Mouse (Mus musculus): Measurements from ENCODE around the gene Emc9. TPM values are rescaled to one million over a fixed set of nuclear protein-coding genes. Genes with fewer than 3 reads are reported as not detected.
A peak's percentile ranks its signal among the peaks of the same experiment; 100 is the strongest.

Emc9 gene
- polyA plus RNA-seq (2014; fragmentation: Nextera tagmentation; extraction: Ambion mirVana): 6.0 and 7.6 TPM in 2 replicates

GRCm38 (mm10) chr14:55584702-55585565 is at the start of gene Emc9:
Emc9 (minus strand) TSS chr14:55585302.
- peak within 1 kb of the TSS; percentile 45 for H3K4me3 ChIP-seq (ENCODE audit: low read depth, low read length)
- WGBS: 2% methylated on average over 43 of the region's 43 CpGs

GRCm38 (mm10) chr14:55629312-55629711 is 44.2 kb upstream of the Emc9 start:
- Histone ChIP-seq H3K27ac (ENCODE audit: low read depth, low read length) (no peak overlapping the region), H3K4me1 (ENCODE audit: control insufficient read depth, insufficient read depth, low read length) (no peaks in the 10 kb centered on the region), H3K4me3 (ENCODE audit: low read depth, low read length) (no peak overlapping the region), H3K9ac (ENCODE audit: low read length) (no peak overlapping the region), H3K9me3 (ENCODE audit: control insufficient read depth, low read length) (no peaks in the 10 kb centered on the region), H3K36me3 (ENCODE audit: control insufficient read depth, insufficient read depth, low read length) (peaks cover 33% of the 10 kb centered on the region), H3K4me2 (ENCODE audit: low read depth) (no peak overlapping the region), H3K27me3 (ENCODE audit: control insufficient read depth, insufficient read depth, low read length) (no peaks in the 10 kb centered on the region)
- ATAC-seq (ENCODE audit: insufficient read depth, low FRiP score, low TSS enrichment) (no peak), DNase-seq (ENCODE audit: low spot score) (no peak)
- 50% methylated on average over 5 of the region's 5 CpGs for WGBS

More at GRCm38 (mm10) chr14:55584702-55585565, at the start of gene Emc9:
- no peaks in the 10 kb centered on the region for H3K36me3 ChIP-seq (ENCODE audit: control insufficient read depth, insufficient read depth, low read length)
- ATAC-seq (ENCODE audit: insufficient read depth, low FRiP score, low TSS enrichment) (peak; percentile 67; the same call in 1 of the 2 replicates), DNase-seq (ENCODE audit: low spot score) (peak; percentile 48)
- H3K9me3 ChIP-seq (ENCODE audit: control insufficient read depth, low read length): no peaks in the 10 kb centered on the region
- H3K27me3 ChIP-seq (ENCODE audit: control insufficient read depth, insufficient read depth, low read length): no peaks in the 10 kb centered on the region
- H3K9ac ChIP-seq (ENCODE audit: low read length): peak within 1 kb of the TSS; percentile 54
- 0 out of 2 replicates have a peak within 1 kb of the TSS, but pooled peaks have one; percentile 17 for H3K27ac ChIP-seq (ENCODE audit: low read depth, low read length)
- H3K4me2 ChIP-seq (ENCODE audit: low read depth): peak within 1 kb of the TSS; percentile 76
- peaks cover 8% of the 10 kb centered on the region; the same call in 1 of the 2 replicates for H3K4me1 ChIP-seq (ENCODE audit: control insufficient read depth, insufficient read depth, low read length)

GRCm38 (mm10) chr14:55628077-55628827 is 43.1 kb upstream of the Emc9 start:
- 83% methylated on average over 27 of the region's 27 CpGs for WGBS
- Histone ChIP-seq H3K36me3 (ENCODE audit: control insufficient read depth, insufficient read depth, low read length) (peaks cover 29% of the 10 kb centered on the region), H3K27ac (ENCODE audit: low read depth, low read length) (no peak overlapping the region), H3K9me3 (ENCODE audit: control insufficient read depth, low read length) (no peaks in the 10 kb centered on the region), H3K9ac (ENCODE audit: low read length) (no peak overlapping the region), H3K4me2 (ENCODE audit: low read depth) (no peak overlapping the region), H3K4me3 (ENCODE audit: low read depth, low read length) (no peak overlapping the region), H3K4me1 (ENCODE audit: control insufficient read depth, insufficient read depth, low read length) (no peaks in the 10 kb centered on the region), H3K27me3 (ENCODE audit: control insufficient read depth, insufficient read depth, low read length) (no peaks in the 10 kb centered on the region)
- ATAC-seq (ENCODE audit: insufficient read depth, low FRiP score, low TSS enrichment) (no peak), DNase-seq (ENCODE audit: low spot score) (no peak)

- H3K9ac ChIP-seq (ENCODE audit: low read length): peak overlapping the region; percentile 10; the same call in 1 of the 2 replicates
- 52% methylated on average over 22 of the region's 22 CpGs for WGBS
Observed at GRCm38 (mm10) chr14:55618486-55619195, 33.5 kb upstream of the Emc9 start.

GRCm38 (mm10) chr14:55617822-55618221 is 32.7 kb upstream of the Emc9 start, which contains the start of gene Rec8:
Rec8 (plus strand) TSS chr14:55618037.
- H3K4me2 ChIP-seq (ENCODE audit: low read depth): peak within 1 kb of the TSS; percentile 37
- no peaks in the 10 kb centered on the region for H3K9me3 ChIP-seq (ENCODE audit: control insufficient read depth, low read length)
- 0 out of 2 replicates have a peak within 1 kb of the TSS, but pooled peaks have one; percentile 6 for H3K27ac ChIP-seq (ENCODE audit: low read depth, low read length)
- no peaks in the 10 kb centered on the region; the same call in 1 of the 2 replicates for H3K4me1 ChIP-seq (ENCODE audit: control insufficient read depth, insufficient read depth, low read length)
- 29% methylated on average over 21 of the region's 21 CpGs for WGBS
- peak within 1 kb of the TSS; percentile 27 for H3K4me3 ChIP-seq (ENCODE audit: low read depth, low read length)
- H3K36me3 ChIP-seq (ENCODE audit: control insufficient read depth, insufficient read depth, low read length): no peaks in the 10 kb centered on the region
- ATAC-seq (ENCODE audit: insufficient read depth, low FRiP score, low TSS enrichment): peak; percentile 81
- H3K9ac ChIP-seq (ENCODE audit: low read length): peak within 1 kb of the TSS; percentile 10; the same call in 1 of the 2 replicates
- DNase-seq (ENCODE audit: low spot score): peak; percentile 67
- H3K27me3 ChIP-seq (ENCODE audit: control insufficient read depth, insufficient read depth, low read length): no peaks in the 10 kb centered on the region

More at GRCm38 (mm10) chr14:55618486-55619195, 33.5 kb upstream of the Emc9 start:
- ATAC-seq (ENCODE audit: insufficient read depth, low FRiP score, low TSS enrichment) (no peak), DNase-seq (ENCODE audit: low spot score) (no peak)
- Histone ChIP-seq H3K36me3 (ENCODE audit: control insufficient read depth, insufficient read depth, low read length) (no peaks in the 10 kb centered on the region), H3K4me2 (ENCODE audit: low read depth) (peak overlapping the region; percentile 37), H3K27me3 (ENCODE audit: control insufficient read depth, insufficient read depth, low read length) (no peaks in the 10 kb centered on the region), H3K4me3 (ENCODE audit: low read depth, low read length) (peak overlapping the region; percentile 27), H3K9me3 (ENCODE audit: control insufficient read depth, low read length) (no peaks in the 10 kb centered on the region), H3K27ac (ENCODE audit: low read depth, low read length) (0 out of 2 replicates have a peak overlapping the region, but pooled peaks have one; percentile 6), H3K4me1 (ENCODE audit: control insufficient read depth, insufficient read depth, low read length) (no peaks in the 10 kb centered on the region; the same call in 1 of the 2 replicates)

GRCm38 (mm10) chr14:55616844-55617243 is 31.7 kb upstream of the Emc9 start:
- no peak for ATAC-seq (ENCODE audit: insufficient read depth, low FRiP score, low TSS enrichment)
- Histone ChIP-seq H3K27ac (ENCODE audit: low read depth, low read length) (no peak overlapping the region), H3K4me1 (ENCODE audit: control insufficient read depth, insufficient read depth, low read length) (no peaks in the 10 kb centered on the region; the same call in 1 of the 2 replicates), H3K4me2 (ENCODE audit: low read depth) (no peak overlapping the region), H3K9me3 (ENCODE audit: control insufficient read depth, low read length) (no peaks in the 10 kb centered on the region), H3K9ac (ENCODE audit: low read length) (no peak overlapping the region), H3K4me3 (ENCODE audit: low read depth, low read length) (no peak overlapping the region), H3K36me3 (ENCODE audit: control insufficient read depth, insufficient read depth, low read length) (no peaks in the 10 kb centered on the region), H3K27me3 (ENCODE audit: control insufficient read depth, insufficient read depth, low read length) (no peaks in the 10 kb centered on the region)
- WGBS: 93% methylated on average over 2 of the region's 2 CpGs
- DNase-seq (ENCODE audit: low spot score): no peak

- no peaks in the 10 kb centered on the region for H3K36me3 ChIP-seq (ENCODE audit: control insufficient read depth, insufficient read depth, low read length)
- no peak for ATAC-seq (ENCODE audit: insufficient read depth, low FRiP score, low TSS enrichment)
- no peak overlapping the region for H3K4me2 ChIP-seq (ENCODE audit: low read depth)
Observed at GRCm38 (mm10) chr14:55615876-55616275, 30.8 kb upstream of the Emc9 start.

More at GRCm38 (mm10) chr14:55615876-55616275, 30.8 kb upstream of the Emc9 start:
- 53% methylated on average over 2 of the region's 2 CpGs for WGBS
- no peaks in the 10 kb centered on the region for H3K9me3 ChIP-seq (ENCODE audit: control insufficient read depth, low read length)
- DNase-seq (ENCODE audit: low spot score): no peak
- no peaks in the 10 kb centered on the region for H3K27me3 ChIP-seq (ENCODE audit: control insufficient read depth, insufficient read depth, low read length)
- H3K4me1 ChIP-seq (ENCODE audit: control insufficient read depth, insufficient read depth, low read length): no peaks in the 10 kb centered on the region; the same call in 1 of the 2 replicates
- no peak overlapping the region for H3K27ac ChIP-seq (ENCODE audit: low read depth, low read length)
- H3K4me3 ChIP-seq (ENCODE audit: low read depth, low read length): no peak overlapping the region
- H3K9ac ChIP-seq (ENCODE audit: low read length): no peak overlapping the region
